Mouse (Mus musculus) lung, postnatal 0 days (tissue): ENCODE measurements around the gene Ppp4r3b. TPM values are rescaled to one million over a fixed set of nuclear protein-coding genes. Genes with fewer than 3 reads are reported as not detected.

Experiments used
- ATAC-seq: fragments of 200-750 bp; cut with Nextera tagmentation; 2 replicates; pipeline ENCODE4 v1.8.0; 2017; ENCODE audit warnings: moderate library complexity
- DNase-seq: peaks from one replicate; pipeline ENCODE4 v3.0.0-alpha.2; 2016; ENCODE audit warnings: low spot score
- H3K27ac ChIP-seq: fragments of 300-500 bp; sonication (generic); 2 replicates; pipeline ENCODE4 v1.5.1; 2014; ENCODE audit warnings: antibody characterized with exemption, mild to moderate bottlenecking, low read length, mixed read lengths
- H3K27me3 ChIP-seq: fragments of 300-500 bp; sonication (generic); replicated peaks from 2 replicates; pipeline ENCODE4 v1.6.1; 2014; ENCODE audit warnings: low read length, mixed read lengths; ENCODE audit not compliant: insufficient read depth
- H3K36me3 ChIP-seq: fragments of 300-500 bp; sonication (generic); 2 replicates; pipeline ENCODE4 v1.6.1; 2014; ENCODE audit warnings: low read length, mixed read lengths; ENCODE audit not compliant: insufficient read depth
- H3K4me1 ChIP-seq: fragments of 300-500 bp; sonication (generic); 2 replicates; pipeline ENCODE4 v1.6.1; 2014; ENCODE audit warnings: antibody characterized with exemption, low read depth, low read length, mixed read lengths; ENCODE audit not compliant: insufficient read depth
- H3K4me2 ChIP-seq: fragments of 300-500 bp; sonication (generic); replicated peaks from 2 replicates; pipeline ENCODE4 v1.6.1; 2014; ENCODE audit warnings: low read depth, mild to moderate bottlenecking, low read length, moderate library complexity, mixed read lengths
- H3K4me3 ChIP-seq: fragments of 300-500 bp; sonication (generic); 2 replicates; pipeline ENCODE4 v1.5.1; 2014; ENCODE audit warnings: low read depth, low read length
- H3K9ac ChIP-seq: fragments of 300-500 bp; sonication (generic); replicated peaks from 2 replicates; pipeline ENCODE4 v1.6.1; 2014; ENCODE audit warnings: low read depth, mild to moderate bottlenecking
- H3K9me3 ChIP-seq: fragments of 300-500 bp; sonication (generic); 2 replicates; pipeline ENCODE4 v1.6.1; 2016; ENCODE audit warnings: low read length, mixed read lengths
- CTCF ChIP-seq: IDR thresholded peaks from 2 replicates; pipeline ENCODE4 v1.5.1; 2016; ENCODE audit warnings: antibody characterized with exemption, mild to moderate bottlenecking
- EP300 ChIP-seq: IDR thresholded peaks from 2 replicates; pipeline ENCODE4 v1.6.1; 2016; ENCODE audit warnings: antibody characterized with exemption, mild to moderate bottlenecking, control low read depth
- WGBS: fragments of 180-500 bp; shearing (Covaris S2); extraction: QIAGEN DNeasy Blood & Tissue Kit; methylation state at CpG from one replicate; pipeline ENCODE4 v1.1.7; 2014; 5-methylcytosine and 5-hydroxymethylcytosine counted together
- polyA plus RNA-seq: library from polyadenylated mRNA; unstranded; fragments of >200 nt; fragmentation: Nextera tagmentation; extraction: Ambion mirVana; gene quantifications from 2 replicates; pipeline ENCODE4 v1.2.1, GENCODE M21; 2015

Ppp4r3b gene
- polyA plus RNA-seq, 1 experiment from 2014 or later, result 56.7 TPM

GRCm38 (mm10) chr11:29171959-29172391 is 715 bp upstream of the Ppp4r3b start:
- WGBS, result under 1% methylated on average over 34 of the region's 34 CpGs
- Histone ChIP-seq H3K27me3 (no peaks in the 10 kb centered on the region), H3K9ac (peak overlapping the region; percentile 100), H3K4me3 (peak overlapping the region; percentile 100), H3K4me1 (peaks cover 9% of the 10 kb centered on the region), H3K27ac (peak overlapping the region; percentile 99), H3K9me3 (no peaks in the 10 kb centered on the region), H3K36me3 (no peaks in the 10 kb centered on the region), H3K4me2 (peak overlapping the region; percentile 93)
- TF ChIP-seq CTCF (no peak), EP300 (no peak)
- peak; percentile 49 for ATAC-seq
- peak; percentile 77 for DNase-seq

GRCm38 (mm10) chr11:29173125-29173631 is 488 bp downstream of the Ppp4r3b start:
- DNase-seq (peak; percentile 92), ATAC-seq (peak; percentile 71)
- H3K27me3 ChIP-seq, result no peaks in the 10 kb centered on the region
- WGBS, result under 1% methylated on average over 38 of the region's 38 CpGs
- H3K4me3 ChIP-seq, result peak overlapping the region; percentile 100
- H3K4me2 ChIP-seq, result peak overlapping the region; percentile 93
- H3K27ac ChIP-seq, result peak overlapping the region; percentile 99
- peaks cover 9% of the 10 kb centered on the region for H3K4me1 ChIP-seq
- no peaks in the 10 kb centered on the region for H3K36me3 ChIP-seq
- no peaks in the 10 kb centered on the region for H3K9me3 ChIP-seq
- H3K9ac ChIP-seq, result peak overlapping the region; percentile 100
- peak; percentile 70 for TF ChIP-seq CTCF
- no peak for TF ChIP-seq EP300

GRCm38 (mm10) chr11:29173706-29174436 is 1.2 kb downstream of the Ppp4r3b start:
- Histone ChIP-seq H3K9me3 (no peaks in the 10 kb centered on the region), H3K4me2 (peak overlapping the region; percentile 93), H3K27me3 (no peaks in the 10 kb centered on the region), H3K36me3 (no peaks in the 10 kb centered on the region), H3K4me1 (peaks cover 9% of the 10 kb centered on the region), H3K27ac (peak overlapping the region; percentile 99; the same call in 1 of the 2 replicates), H3K4me3 (peak overlapping the region; percentile 100), H3K9ac (peak overlapping the region; percentile 100)
- 5% methylated on average over 13 of the region's 13 CpGs for WGBS
- no peak for ATAC-seq
- DNase-seq, result no peak
- TF ChIP-seq EP300 (no peak), CTCF (no peak)

GRCm38 (mm10) chr11:29179319-29179718 is 6.6 kb downstream of the Ppp4r3b start:
- TF ChIP-seq CTCF (no peak), EP300 (no peak)
- H3K4me1 ChIP-seq, result no peaks in the 10 kb centered on the region
- WGBS, result 95% methylated on average over 1 of the region's 1 CpGs
- no peaks in the 10 kb centered on the region for H3K9me3 ChIP-seq
- no peaks in the 10 kb centered on the region for H3K27me3 ChIP-seq
- H3K4me2 ChIP-seq, result no peak overlapping the region
- no peak overlapping the region for H3K4me3 ChIP-seq
- DNase-seq, result no peak
- ATAC-seq, result no peak
- no peak overlapping the region for H3K27ac ChIP-seq
- H3K9ac ChIP-seq, result no peak overlapping the region
- peaks cover 3% of the 10 kb centered on the region; the same call in 1 of the 2 replicates for H3K36me3 ChIP-seq

- WGBS, result 68% methylated on average over 3 of the region's 3 CpGs
- Histone ChIP-seq H3K36me3 (peaks cover 5% of the 10 kb centered on the region; the same call in 1 of the 2 replicates), H3K9ac (no peak overlapping the region), H3K27ac (no peak overlapping the region), H3K9me3 (no peaks in the 10 kb centered on the region), H3K4me2 (no peak overlapping the region), H3K4me1 (no peaks in the 10 kb centered on the region), H3K27me3 (no peaks in the 10 kb centered on the region), H3K4me3 (no peak overlapping the region)
- TF ChIP-seq EP300, result no peak
- ATAC-seq (no peak), DNase-seq (peak; percentile 12)
Measured at GRCm38 (mm10) chr11:29180657-29181056, 8.0 kb downstream of the Ppp4r3b start.

- Histone ChIP-seq H3K4me3 (no peak overlapping the region), H3K4me2 (no peak overlapping the region), H3K9ac (no peak overlapping the region), H3K27me3 (no peaks in the 10 kb centered on the region), H3K4me1 (no peaks in the 10 kb centered on the region), H3K27ac (no peak overlapping the region), H3K9me3 (no peaks in the 10 kb centered on the region), H3K36me3 (peaks cover 11% of the 10 kb centered on the region)
- no peak for DNase-seq
- 91% methylated on average over 5 of the region's 5 CpGs for WGBS
- TF ChIP-seq EP300 (no peak), CTCF (no peak)
- ATAC-seq, result no peak
Measured at GRCm38 (mm10) chr11:29181751-29182150, 9.1 kb downstream of the Ppp4r3b start.
